Mouse (Mus musculus) heart, postnatal 4 days (tissue): ENCODE measurements around the gene Six5. TPM values are rescaled to one million over a fixed set of nuclear protein-coding genes. Genes with fewer than 3 reads are reported as not detected.
"Not testable (repeated sequence)": the region's sequence is repeated elsewhere in the genome, so short reads cannot be mapped to it uniquely, and the experiment has no call there.

ENCODE experiments used
- DNase-seq: peaks from one replicate; pipeline ENCODE4 v3.0.0; 2021
- total RNA-seq, 2 experiments: library from RNA; stranded (reverse); gene quantifications; 2 replicates each; pipeline ENCODE4 v1.2.3; 2021

Gene Six5
- 10 to 100 TPM; 10.3 to 10.4 TPM for total RNA-seq

DNA sequence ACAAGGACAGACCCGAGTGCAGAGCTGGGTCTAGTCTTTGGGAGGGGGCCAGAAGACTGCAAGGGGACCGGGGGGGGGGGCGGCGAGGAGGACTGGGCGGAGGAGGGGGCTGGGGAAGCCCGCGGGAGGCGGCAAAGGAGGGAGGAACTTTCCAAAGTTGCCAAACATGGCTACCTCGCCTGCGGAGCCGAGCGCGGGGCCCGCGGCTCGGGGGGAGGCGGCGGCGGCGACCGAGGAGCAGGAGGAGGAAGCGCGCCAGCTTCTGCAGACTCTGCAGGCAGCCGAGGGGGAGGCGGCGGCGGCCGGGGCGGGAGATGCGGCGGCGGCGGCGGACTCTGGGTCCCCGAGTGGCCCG is at the start of gene Six5:
Gene Six5, plus strand, starts transcription at position 124 of the 355 bp plus-strand sequence.
- DNase-seq = no peak

DNA sequence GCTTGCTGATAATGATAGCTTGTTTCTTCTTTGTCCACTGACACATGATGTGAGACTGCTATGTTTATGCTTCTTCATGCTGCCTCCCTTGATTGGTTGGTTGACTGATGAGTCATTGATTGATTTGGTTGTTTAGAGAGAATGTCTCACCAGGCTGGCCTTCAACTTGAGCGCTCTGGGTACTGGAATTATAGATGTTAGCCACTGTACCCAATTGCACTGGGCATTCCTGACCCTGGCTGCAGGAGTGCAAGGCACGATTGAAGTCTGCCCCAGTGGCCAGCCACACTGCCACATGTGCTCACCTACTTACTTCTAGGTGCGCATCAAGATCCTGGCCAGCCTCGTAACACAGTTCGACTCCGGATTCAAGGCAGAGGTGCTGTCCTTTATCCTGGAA is 49.8 kb upstream of the Six5 start:
- DNase-seq = no peak

DNA sequence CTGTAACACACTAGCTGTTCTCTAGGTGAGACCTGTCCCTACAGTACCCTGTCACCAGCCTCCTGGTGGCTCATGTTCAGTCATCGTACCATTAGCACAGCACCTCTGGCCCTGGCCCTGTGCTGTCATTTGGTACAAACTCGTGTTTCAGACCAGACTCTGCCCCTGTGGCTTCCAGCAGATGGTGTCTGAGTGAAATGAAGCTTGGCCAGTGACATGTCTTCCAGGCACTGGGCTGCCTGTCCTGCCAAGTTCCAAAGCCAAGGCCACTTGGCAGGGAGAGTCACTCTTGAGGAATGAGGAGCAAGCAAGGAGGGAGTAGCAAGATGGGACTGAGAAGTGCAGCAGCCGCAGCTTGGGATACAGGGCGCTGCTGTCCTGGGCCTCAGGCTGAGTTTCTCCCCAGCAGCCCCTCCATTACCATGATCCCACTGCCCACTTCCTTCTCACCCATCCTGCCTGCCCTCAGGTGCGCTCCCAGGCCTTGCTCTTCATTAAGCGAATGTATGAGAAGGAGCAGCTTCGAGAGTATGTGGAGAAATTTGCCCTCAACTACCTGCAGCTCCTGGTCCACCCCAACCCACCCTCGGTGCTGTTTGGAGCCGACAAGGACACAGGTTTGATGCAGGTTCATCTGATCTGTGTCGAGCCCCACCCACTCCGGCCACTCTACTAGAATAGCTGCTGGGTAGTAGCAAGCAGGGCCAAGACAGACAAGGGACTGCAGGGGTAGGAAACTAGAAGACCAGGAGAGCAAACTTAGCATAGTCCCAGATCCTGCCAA is 47.9 kb upstream of the Six5 start:
- no peak for DNase-seq

DNA sequence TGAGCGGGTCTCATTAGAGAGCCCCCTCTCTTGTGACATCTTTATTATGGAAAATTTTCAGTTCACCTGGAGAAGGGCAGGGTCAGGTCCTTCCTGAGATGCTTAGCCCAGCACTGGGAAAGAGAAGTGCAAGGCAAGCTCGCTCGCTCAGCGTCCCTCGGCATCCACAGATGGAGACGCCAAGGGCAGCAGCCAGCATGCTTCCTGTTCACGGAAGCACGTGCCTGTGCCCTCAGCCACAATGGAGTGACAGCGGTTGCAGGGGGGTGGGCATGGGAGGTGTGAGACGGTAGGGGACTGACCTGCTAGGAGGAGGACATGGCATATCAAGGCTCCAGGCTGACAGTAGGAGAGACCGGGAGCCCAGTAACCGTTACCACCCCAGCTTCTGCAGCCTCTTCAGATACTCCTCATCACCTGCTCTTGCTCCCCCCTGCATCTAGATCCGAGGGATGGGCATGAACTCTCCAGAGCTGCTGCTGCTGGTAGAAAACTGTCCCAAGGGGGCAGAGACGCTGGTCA is 46.3 kb upstream of the Six5 start:
- DNase-seq = no peak

DNA sequence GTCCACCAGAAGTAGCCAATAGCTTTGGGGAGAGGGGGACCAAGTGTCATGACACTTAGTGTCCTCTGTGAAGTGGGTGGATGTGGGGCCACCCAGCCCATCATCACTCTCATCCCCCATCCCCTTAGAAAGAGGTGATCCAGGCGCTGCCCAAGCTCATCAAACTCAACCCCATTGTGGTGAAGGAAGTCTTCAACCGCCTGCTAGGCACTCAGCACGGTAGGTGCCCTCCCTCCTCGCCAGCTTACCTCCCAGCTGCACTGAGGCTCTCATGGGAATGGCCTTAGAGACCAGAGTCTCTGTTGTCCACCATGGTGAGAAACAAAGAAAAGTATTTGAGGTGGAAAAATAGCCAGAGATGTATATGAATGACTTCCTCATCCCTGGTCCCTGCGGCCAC is 45.1 kb upstream of the Six5 start:
- no peak for DNase-seq

DNA sequence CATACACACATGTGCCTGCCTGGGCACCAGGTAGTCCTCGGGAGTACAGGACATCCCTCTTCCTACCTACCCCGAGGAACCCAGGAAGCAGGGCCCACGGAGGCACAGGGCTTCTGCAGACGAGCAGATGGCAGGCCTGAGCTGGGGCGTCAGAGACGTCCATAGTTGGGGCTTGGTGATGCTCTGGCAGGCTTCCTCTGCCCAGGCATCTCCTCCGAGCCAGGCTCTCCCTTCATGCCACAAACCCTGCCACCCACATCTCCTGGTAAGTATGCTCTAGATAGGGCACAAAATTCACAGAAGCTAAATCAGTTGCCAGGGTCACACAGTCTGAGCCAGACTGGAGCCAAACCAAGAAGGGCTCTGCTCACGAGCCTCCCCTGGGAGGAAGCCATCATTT is 44.2 kb upstream of the Six5 start:
- DNase-seq = no peak

DNA sequence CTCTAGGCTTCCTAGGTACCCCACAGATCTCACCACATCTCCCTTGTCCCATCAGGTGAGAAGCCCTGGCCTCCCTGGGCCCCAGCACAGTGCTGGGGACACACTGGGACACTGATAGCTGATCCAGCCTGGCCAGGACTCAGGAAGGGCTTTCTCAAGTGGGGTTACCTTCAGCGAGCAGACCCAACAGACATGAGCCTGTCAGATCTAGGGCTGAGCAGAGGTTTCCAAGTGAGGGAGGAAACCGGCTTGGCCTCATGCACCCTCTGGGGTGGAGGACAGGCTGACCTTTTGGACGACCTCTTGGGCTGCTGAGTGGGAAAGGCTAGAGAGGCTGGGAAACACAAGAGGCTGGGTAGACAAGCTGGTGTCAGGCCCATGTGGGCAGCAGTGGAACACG is 43.2 kb upstream of the Six5 start:
- no peak for DNase-seq

DNA sequence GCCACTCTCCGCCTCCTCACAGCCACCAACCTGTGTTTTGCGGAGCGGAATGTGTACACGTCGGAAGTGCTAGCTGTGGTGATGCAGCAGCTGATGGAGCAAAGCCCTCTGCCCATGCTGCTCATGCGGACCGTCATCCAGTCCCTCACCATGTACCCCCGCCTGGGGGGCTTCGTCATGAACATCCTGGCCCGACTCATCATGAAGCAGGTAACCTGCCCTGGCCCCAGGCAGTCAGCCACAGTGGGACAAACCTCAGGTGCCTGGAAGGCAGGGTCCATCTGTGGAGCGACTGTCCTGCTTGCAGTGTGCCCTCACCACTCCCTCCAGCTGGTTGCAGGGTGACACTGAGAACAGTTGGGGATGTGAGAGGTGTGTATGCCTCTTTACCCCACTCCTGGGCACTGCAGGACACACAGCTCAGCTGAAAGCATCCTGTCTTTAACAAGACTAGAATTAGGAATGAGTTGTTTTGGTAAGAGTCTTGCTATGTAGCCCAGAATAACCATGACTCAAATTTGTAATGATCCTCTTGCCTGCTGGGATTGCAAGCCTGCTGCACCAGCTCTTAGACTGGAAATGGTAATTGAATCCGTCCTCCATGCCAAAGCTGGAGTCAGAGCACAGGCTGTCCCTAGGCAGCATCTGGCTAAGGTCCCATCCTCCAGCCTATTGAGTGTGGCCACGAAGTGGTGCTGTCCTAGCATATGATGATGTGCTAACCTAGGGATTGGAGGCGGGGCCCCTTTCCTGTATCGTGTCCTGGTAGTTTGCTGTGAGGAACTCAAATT is 41.9 kb upstream of the Six5 start:
- no peak for DNase-seq

DNA sequence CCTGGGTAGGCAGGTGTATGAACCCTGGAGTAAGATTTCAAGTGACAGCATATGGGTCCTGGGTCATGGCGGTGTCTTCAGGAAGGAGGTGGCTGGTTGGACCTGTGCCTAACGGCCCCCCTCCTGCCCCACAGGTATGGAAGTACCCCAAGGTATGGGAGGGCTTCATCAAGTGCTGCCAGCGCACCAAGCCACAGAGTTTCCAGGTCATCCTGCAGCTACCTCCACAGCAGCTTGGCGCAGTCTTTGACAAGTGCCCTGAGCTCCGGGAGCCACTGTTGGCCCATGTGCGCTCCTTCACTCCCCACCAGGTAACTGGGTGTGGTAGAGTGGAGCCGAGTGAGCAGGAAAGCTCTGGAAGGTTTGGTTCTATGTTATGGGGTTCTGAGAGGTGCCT is 41.3 kb upstream of the Six5 start:
- no peak for DNase-seq

DNA sequence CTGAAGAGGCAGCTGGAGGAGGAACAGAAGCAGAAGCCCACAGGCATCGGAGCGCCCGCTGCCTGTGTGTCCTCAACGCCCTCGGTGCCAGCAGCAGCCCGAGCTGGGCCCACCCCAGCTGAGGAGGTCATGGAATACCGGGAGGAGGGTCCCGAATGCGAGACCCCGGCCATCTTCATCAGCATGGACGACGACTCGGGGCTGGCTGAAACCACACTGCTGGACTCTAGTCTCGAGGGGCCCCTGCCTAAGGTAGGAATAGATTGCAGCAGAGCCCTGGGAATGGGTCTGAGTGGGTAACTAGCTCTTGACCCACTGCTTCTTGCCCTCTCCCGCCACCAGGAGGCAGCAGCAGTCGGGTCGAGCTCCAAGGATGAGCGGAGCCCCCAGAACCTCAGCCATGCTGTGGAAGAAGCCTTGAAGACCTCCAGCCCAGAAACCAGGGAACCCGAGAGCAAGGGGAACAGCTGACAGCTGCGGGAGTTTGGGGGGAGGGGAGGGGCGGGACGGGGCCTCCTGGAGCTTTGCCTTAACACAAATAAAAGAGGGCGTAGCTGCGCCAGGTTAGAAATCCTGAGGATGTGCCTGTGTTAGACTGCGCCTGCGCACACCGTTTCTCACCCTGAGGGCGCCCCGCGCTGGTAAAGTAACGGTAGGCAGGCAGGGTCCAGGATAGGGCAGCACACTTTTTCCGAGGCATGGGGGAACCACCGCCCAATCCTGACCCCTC is 40.2 kb upstream of the Six5 start, which contains the start of gene Rsph6a:
Gene Rsph6a, plus strand, starts transcription at position 644 of the 730 bp plus-strand sequence.
- peak; percentile 74 for DNase-seq

DNA sequence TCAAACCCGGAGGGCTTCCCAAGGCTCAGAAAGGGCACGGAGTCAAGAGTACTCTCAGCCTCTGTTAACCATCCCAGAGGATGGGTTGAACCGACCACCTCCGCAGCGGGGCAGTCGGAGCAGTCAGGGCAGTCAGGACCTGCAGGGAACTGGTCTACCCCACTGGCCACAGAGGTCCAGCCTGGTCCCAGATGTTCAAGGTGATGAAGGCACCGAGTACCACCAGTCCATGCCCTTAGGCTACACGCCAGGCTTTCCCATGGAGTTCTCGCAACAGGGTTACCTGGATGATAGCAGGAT is 39.7 kb upstream of the Six5 start:
- DNase-seq = no peak

DNA sequence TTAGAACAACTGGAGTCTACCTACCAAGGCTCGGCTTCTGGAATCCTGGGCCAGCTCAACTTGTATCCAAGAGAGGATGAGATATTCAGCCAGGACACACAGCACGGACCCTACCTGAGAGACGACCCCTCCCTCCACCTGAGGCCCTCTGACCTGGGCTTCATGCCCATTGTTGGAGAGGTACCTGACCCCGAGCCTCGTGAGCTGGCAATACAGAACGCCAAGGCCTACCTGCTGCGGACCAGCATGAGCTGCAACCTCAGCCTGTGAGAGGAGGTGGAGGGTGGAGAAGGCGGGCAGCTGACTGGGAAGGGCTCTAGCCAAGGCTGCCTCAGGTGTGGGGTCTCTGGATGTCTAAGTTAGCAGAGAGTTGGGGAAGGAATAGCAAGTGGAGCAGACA is 39.3 kb upstream of the Six5 start:
- DNase-seq = no peak

DNA sequence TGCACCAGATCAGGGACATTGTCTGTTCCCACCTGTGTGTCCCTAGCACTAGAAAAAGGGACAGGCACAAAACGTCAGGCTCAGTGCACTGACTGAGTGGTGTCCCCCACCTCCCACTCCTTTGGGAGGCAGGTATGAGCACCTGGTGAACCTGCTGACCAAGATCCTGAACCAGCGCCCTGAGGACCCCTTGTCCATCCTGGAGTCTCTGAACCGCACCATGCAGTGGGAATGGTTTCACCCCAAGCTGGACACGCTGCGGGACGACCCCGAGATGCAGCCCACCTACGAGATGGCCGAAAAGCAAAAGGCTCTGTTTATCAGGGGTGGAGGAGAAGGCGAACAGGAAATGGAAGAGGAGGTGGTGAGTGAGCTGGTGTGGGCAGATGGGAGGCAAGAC is 37.0 kb upstream of the Six5 start:
- DNase-seq = no peak

DNA sequence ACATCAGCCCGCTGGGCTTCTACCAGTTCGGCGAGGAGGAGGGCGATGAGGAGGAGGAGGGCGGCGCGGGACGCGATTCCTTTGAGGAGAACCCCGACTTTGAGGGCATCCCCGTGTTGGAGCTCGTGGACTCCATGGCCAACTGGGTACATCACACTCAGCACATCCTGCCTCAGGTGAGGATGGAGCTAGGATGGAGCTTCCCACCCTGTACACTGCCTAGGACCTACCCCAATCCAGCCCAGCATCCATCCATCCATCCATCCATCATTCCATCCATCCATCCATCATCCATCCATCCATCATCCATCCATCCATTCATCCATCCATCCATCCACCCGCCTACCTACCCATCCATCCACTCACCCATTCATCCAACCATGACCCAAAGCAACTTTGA is 28.5 kb upstream of the Six5 start:
- DNase-seq = no peak

DNA sequence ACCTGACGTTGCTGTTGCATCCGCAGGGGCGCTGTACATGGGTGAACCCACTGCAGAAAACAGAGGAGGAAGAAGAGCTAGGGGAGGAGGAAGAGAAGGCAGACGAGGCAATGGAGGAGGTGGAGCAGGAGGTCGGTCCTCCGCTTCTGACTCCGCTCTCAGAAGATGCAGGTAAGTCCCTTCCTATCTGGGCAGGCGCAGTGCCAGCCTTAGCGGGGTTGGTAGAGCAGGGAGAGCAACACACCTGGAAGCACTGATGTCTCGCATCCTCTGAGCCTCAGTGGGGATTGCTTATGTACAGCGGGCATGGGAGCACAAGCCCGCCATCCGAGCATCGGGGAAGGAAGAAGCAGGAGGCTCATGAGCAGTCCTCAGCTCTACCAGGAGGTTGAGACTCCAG is 27.3 kb upstream of the Six5 start:
- DNase-seq = no peak

DNA sequence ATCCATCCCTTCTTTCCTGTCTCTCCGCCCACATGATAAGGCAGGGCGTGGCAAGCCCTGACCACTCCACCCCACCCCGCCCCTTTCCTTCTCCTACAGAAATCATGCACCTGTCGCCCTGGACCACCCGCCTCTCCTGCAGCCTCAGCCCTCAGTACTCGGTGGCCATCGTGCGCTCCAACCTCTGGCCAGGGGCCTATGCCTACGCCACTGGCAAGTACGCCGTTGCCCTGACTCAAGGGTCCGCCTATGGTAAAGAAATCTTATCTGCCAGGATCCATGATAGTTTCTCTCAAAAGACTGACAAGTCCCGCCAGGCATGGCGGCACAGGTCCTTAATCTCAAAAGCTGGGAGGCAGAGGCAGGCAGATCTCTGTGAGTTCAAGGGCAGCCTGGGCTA is 26.5 kb upstream of the Six5 start:
- no peak for DNase-seq

DNA sequence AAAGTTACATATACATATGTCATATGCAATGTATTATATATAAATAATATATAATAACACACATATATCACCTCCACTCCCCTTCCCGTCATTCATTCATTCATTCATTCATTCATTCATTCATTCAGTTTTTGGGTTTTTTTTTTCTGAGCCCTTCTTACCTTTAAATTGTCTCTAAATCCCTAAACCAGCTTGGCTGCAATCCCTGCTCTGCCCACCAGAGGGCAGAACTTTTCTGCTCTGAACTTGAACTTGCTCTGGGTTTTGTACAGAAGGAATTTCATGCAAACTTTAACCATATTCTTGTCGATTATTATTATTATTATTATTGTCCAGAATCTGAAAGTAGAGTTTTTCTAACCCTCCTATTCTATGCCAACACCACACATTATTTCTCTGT is 25.7 kb upstream of the Six5 start:
- DNase-seq = peak; percentile 82

DNA sequence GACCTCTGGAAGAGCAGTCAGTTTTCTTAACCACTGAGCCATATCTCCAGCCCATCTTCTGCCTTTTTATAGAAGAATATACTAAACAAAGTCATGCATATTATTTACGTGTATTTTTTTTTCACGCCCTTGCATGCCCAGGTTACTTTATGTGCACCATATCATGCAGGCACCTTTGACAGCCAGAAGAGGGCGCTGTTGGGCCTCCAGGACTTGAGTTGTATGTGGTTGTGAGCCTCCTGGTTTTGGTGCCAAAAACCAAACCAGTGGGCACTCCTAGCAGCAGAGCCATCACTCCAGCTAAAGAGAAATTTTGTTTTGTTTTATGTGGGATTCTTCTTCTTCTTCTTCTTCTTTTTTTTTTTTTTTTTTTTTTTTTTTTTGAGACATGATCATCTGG is 24.9 kb upstream of the Six5 start:
- DNase-seq = peak; percentile 58

DNA sequence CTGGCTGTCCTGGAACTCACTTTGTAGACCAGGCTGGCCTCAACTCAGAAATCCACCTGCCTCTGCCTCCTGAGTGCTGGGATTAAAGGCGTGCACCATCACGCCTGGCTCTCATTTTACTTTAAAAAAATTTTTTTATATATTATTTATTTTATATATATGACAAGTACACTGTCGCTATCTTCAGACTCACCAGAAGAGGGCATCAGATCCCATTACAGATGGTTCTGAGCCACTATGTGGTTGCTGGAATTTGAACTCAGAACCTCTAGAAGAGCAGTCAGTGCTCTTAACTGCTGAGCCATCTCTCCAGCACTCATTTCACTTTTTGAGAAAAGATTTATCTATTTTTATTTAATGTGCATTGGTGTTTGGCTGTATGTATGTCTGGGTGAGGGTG is 23.4 kb upstream of the Six5 start:
- DNase-seq = not testable (repeated sequence)

DNA sequence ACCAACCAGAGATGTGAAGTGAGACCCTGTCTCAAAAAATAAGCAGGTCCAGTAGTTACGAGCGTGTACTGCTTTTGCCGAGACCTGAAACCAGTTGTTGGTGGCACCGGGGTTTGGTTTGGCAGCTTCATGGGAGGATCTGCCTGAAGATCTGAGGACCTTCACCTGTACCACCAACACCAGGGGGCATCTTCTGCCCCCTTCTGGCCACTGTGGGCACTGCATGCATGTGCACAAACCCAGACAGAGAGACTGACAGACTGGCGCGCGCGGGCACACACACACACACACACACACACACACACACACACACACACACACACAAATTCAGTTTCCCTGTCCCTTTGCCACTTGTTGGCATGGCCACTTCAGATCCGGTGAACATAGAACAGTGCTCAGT is 20.9 kb upstream of the Six5 start:
- peak; percentile 65 for DNase-seq

DNA sequence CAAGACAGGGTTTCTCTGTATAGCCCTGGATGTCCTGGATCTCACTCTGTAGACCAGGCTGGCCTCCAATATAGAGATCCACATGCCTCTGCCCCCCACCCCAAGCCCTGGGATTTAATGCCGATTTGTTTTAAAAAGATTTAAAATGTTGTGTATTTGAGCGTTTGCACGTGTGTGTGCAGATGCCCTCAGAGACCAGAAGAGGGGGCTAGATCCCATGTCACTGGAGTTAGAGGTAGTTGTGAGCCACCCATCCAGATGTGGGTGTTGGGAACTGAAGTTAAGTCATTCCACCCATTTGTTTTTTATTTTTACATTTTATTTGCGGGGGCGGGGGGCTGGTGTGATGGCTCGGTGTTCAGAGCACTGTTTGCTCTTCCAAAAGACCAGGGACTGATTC is 19.9 kb upstream of the Six5 start:
- DNase-seq = no peak

DNA sequence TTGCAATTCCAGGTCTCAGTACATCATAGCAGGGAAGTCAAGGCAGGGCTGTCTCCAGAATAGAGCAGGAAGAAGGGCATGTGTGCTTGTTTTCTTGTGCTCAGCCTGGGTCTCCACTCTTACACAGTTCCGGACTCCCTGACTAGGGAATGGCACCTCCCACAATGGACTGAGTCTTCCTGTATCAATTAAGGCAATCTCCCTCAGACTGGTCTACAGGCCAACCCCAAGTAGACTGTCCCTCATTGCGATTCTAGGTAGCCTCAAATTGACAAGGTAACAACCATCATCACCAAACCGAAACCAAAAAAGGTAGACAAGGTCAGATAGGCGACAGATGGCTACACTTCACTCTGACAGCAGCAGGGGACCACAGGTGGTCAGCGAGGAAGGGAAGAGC is 19.2 kb upstream of the Six5 start:
- DNase-seq = no peak
